Mouse (Mus musculus): ENCODE data around the gene Rnf8. TPM values are rescaled to one million over a fixed set of nuclear protein-coding genes. Genes with fewer than 3 reads are reported as not detected.

Gene Rnf8
- polyA plus RNA-seq, 1 experiment from 2014 or later, result 85.2 TPM

- no peaks in the 10 kb centered on the region for H3K27me3 ChIP-seq
- H3K9ac ChIP-seq, result no peak overlapping the region
- H3K36me3 ChIP-seq, result peaks cover 78% of the 10 kb centered on the region
- no peak overlapping the region for H3K27ac ChIP-seq (replicated peaks)
- H3K9me3 ChIP-seq, result no peaks in the 10 kb centered on the region
- H3K4me3 ChIP-seq, result no peak overlapping the region
- 84% methylated on average over 5 of the region's 5 CpGs for WGBS
- H3K4me2 ChIP-seq, result no peak overlapping the region
- ATAC-seq (ENCODE audit: low FRiP score, low read depth), result no peak
- H3K4me1 ChIP-seq (replicated peaks), result no peaks in the 10 kb centered on the region
Measured at GRCm38 (mm10) chr17:29628946-29629345, 14.4 kb downstream of the Rnf8 start.

DNA sequence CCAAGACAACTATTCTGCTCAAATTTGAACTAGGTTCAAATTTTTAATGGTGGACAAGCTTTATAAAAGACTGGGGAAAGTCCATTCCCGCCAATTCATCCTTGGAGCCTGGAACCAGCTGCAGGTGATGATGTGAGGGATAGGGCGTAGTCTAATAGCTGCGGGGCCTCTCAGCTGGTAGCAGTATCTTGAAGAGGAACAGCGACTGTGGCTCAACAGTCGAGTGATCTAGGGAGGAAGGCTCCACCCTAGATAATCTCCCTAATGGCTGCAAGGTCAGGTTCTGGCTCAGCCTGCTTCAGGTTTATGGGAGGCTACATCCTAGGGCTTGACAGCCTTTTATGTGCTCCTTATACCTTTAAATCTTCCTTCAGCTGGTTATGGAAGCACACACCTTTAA, 15.0 kb downstream of the Rnf8 start:
- ATAC-seq (ENCODE audit: low FRiP score, low read depth), result no peak
- no peak overlapping the region for H3K4me3 ChIP-seq
- H3K36me3 ChIP-seq, result peaks cover 81% of the 10 kb centered on the region
- H3K4me2 ChIP-seq, result no peak overlapping the region
- no peaks in the 10 kb centered on the region for H3K9me3 ChIP-seq
- WGBS, result 94% methylated on average over 5 of the region's 5 CpGs
- H3K27ac ChIP-seq (replicated peaks), result no peak overlapping the region
- no peaks in the 10 kb centered on the region for H3K4me1 ChIP-seq (replicated peaks)
- H3K9ac ChIP-seq, result no peak overlapping the region
- H3K27me3 ChIP-seq, result no peaks in the 10 kb centered on the region

DNA sequence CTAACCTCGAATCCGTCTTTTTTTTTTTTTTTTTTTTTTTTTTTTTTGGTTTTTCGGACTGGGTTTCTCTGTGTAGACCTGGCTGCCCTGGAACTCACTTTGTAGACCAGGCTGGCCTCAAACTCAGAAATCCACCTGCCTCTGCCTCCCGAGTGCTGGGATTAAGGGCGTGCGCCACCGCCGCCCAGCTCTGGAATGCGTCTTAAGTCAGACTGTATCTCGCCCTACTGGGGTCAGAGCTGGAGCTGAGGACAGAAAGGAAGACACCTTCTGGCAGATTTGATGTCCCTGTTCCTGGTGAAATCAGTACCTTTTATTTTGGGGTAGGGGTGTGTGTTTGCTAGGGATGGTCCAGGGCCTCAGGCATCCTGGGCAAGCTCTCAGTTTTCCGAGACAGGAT, 17.7 kb downstream of the Rnf8 start:
- H3K9me3 ChIP-seq, result no peaks in the 10 kb centered on the region
- no peak overlapping the region for H3K9ac ChIP-seq
- H3K4me3 ChIP-seq, result no peak overlapping the region
- no peak overlapping the region for H3K4me2 ChIP-seq
- 96% methylated on average over 11 of the region's 11 CpGs for WGBS
- no peak overlapping the region for H3K27ac ChIP-seq (replicated peaks)
- no peaks in the 10 kb centered on the region for H3K4me1 ChIP-seq (replicated peaks)
- H3K27me3 ChIP-seq, result no peaks in the 10 kb centered on the region
- ATAC-seq (ENCODE audit: low FRiP score, low read depth), result no peak
- H3K36me3 ChIP-seq, result peaks cover 82% of the 10 kb centered on the region

GRCm38 (mm10) chr17:29635492-29635891, 20.9 kb downstream of the Rnf8 start:
- Histone ChIP-seq H3K4me3 (no peak overlapping the region), H3K36me3 (peaks cover 73% of the 10 kb centered on the region), H3K9ac (no peak overlapping the region), H3K9me3 (no peaks in the 10 kb centered on the region), H3K4me2 (no peak overlapping the region), H3K27ac (replicated peaks) (no peak overlapping the region), H3K27me3 (no peaks in the 10 kb centered on the region), H3K4me1 (replicated peaks) (no peaks in the 10 kb centered on the region)
- WGBS, result 91% methylated on average over 8 of the region's 8 CpGs
- no peak for ATAC-seq (ENCODE audit: low FRiP score, low read depth)

DNA sequence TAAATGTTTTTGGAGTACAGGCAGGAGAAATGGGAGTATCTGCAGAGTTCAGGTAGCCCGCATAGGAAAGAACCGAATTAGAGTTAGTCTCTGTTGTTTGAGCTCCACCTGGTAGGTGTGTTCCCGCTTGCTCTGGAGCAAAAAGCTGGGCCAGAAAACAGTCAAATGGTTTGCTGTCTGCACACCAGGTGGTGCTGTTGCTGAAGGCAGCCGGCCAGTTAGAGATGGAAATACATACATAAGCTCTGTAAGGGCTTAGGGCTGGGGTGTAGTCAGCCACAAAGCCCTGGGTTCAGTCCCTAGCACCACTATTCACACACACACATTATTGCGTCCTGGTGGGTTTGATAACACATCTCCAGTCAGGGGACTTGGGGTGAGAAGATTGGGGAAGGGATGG, 21.5 kb downstream of the Rnf8 start:
- no peak overlapping the region for H3K27ac ChIP-seq (replicated peaks)
- H3K4me2 ChIP-seq, result no peak overlapping the region
- H3K27me3 ChIP-seq, result no peaks in the 10 kb centered on the region
- H3K4me3 ChIP-seq, result no peak overlapping the region
- no peak overlapping the region for H3K9ac ChIP-seq
- peaks cover 73% of the 10 kb centered on the region for H3K36me3 ChIP-seq
- no peak for ATAC-seq (ENCODE audit: low FRiP score, low read depth)
- no peaks in the 10 kb centered on the region for H3K4me1 ChIP-seq (replicated peaks)
- 73% methylated on average over 5 of the region's 5 CpGs for WGBS
- H3K9me3 ChIP-seq, result no peaks in the 10 kb centered on the region

DNA sequence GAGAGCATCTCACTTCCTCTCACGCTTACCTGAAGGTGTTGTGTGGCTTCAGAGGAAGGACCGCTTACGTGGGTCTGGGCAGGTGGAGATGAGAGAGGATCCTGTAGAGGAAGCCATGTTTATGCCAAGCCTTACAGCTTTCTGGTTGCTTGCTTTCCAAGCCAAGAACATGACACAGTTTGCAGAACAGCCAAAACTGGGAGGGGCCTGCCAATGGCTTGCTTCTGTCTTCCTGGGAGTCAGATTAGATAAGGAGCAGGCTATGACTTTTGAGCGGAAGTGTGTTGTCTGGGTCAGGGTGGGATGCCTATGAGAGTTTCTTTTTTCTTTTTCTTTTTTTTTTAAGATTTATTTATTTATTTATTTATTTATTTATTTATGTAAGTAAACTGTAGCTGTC, 22.8 kb downstream of the Rnf8 start:
- no peak overlapping the region for H3K4me3 ChIP-seq
- H3K27me3 ChIP-seq, result no peaks in the 10 kb centered on the region
- no peak overlapping the region for H3K9ac ChIP-seq
- no peaks in the 10 kb centered on the region for H3K9me3 ChIP-seq
- 94% methylated on average over 4 of the region's 4 CpGs for WGBS
- no peaks in the 10 kb centered on the region for H3K4me1 ChIP-seq (replicated peaks)
- H3K4me2 ChIP-seq, result no peak overlapping the region
- no peak overlapping the region for H3K27ac ChIP-seq (replicated peaks)
- peaks cover 72% of the 10 kb centered on the region for H3K36me3 ChIP-seq
- ATAC-seq (ENCODE audit: low FRiP score, low read depth), result no peak

GRCm38 (mm10) chr17:29637895-29638294, 23.3 kb downstream of the Rnf8 start:
- 88% methylated on average over 8 of the region's 8 CpGs for WGBS
- ATAC-seq (ENCODE audit: low FRiP score, low read depth), result no peak
- H3K9ac ChIP-seq, result no peak overlapping the region
- no peak overlapping the region for H3K27ac ChIP-seq (replicated peaks)
- H3K36me3 ChIP-seq, result peaks cover 75% of the 10 kb centered on the region
- no peak overlapping the region for H3K4me2 ChIP-seq
- H3K9me3 ChIP-seq, result no peaks in the 10 kb centered on the region
- H3K4me3 ChIP-seq, result no peak overlapping the region
- no peaks in the 10 kb centered on the region for H3K27me3 ChIP-seq
- H3K4me1 ChIP-seq (replicated peaks), result no peaks in the 10 kb centered on the region

DNA sequence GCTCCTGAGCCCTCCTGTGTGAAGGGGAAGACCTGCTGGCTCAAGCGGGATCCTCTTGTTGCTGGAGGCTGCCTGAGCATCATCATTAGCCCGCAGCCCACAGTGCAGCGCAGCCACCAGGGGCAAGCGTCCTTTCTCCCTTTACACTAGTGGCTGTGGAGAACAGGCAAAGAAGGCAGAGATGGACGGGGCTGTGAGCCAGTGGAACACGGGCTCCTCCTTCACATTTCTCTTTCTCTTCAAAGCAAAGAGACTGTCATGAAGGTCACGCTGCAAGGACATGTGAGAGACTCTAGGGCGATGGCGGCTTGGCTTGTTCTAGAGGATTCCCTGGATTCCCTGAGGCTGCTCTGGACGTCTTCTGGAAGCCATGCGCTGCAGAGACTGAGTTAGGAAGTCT, 26.4 kb downstream of the Rnf8 start:
- Histone ChIP-seq H3K27me3 (no peaks in the 10 kb centered on the region), H3K4me2 (no peak overlapping the region), H3K36me3 (peaks cover 49% of the 10 kb centered on the region), H3K4me1 (replicated peaks) (no peaks in the 10 kb centered on the region), H3K27ac (replicated peaks) (no peak overlapping the region), H3K9me3 (no peaks in the 10 kb centered on the region), H3K4me3 (no peak overlapping the region), H3K9ac (no peak overlapping the region)
- ATAC-seq (ENCODE audit: low FRiP score, low read depth), result no peak
- WGBS, result 95% methylated on average over 11 of the region's 11 CpGs

GRCm38 (mm10) chr17:29642219-29642618, 27.6 kb downstream of the Rnf8 start:
- no peak overlapping the region for H3K4me2 ChIP-seq
- H3K9me3 ChIP-seq, result no peaks in the 10 kb centered on the region
- no peak overlapping the region for H3K27ac ChIP-seq (replicated peaks)
- H3K4me3 ChIP-seq, result no peak overlapping the region
- H3K9ac ChIP-seq, result no peak overlapping the region
- no peaks in the 10 kb centered on the region for H3K4me1 ChIP-seq (replicated peaks)
- WGBS, result 66% methylated on average over 3 of the region's 3 CpGs
- H3K27me3 ChIP-seq, result no peaks in the 10 kb centered on the region
- no peak for ATAC-seq (ENCODE audit: low FRiP score, low read depth)
- peaks cover 41% of the 10 kb centered on the region for H3K36me3 ChIP-seq

- H3K4me3 ChIP-seq, result no peak overlapping the region
- H3K36me3 ChIP-seq, result 0 out of 2 replicates have a peak, but pooled peaks cover under 1% of the 10 kb centered on the region
- H3K27me3 ChIP-seq, result no peaks in the 10 kb centered on the region
- H3K4me2 ChIP-seq, result no peak overlapping the region
- H3K9ac ChIP-seq, result no peak overlapping the region
- H3K27ac ChIP-seq (replicated peaks), result no peak overlapping the region
- ATAC-seq (ENCODE audit: low FRiP score, low read depth), result no peak
- peaks cover 11% of the 10 kb centered on the region for H3K4me1 ChIP-seq (replicated peaks)
- 83% methylated on average over 2 of the region's 2 CpGs for WGBS
- H3K9me3 ChIP-seq, result no peaks in the 10 kb centered on the region
Measured at GRCm38 (mm10) chr17:29658249-29658648, 43.7 kb downstream of the Rnf8 start.

- peak within 1 kb of the TSS; percentile 98 for H3K9ac ChIP-seq
- H3K4me1 ChIP-seq (replicated peaks), result peaks cover 11% of the 10 kb centered on the region
- H3K27me3 ChIP-seq, result no peaks in the 10 kb centered on the region
- peak within 1 kb of the TSS; percentile 90 for H3K4me2 ChIP-seq
- peaks cover 15% of the 10 kb centered on the region for H3K36me3 ChIP-seq
- WGBS, result under 1% methylated on average over 39 of the region's 41 CpGs
- peak within 1 kb of the TSS; percentile 89 for H3K4me3 ChIP-seq
- H3K9me3 ChIP-seq, result no peaks in the 10 kb centered on the region
- peak within 1 kb of the TSS; percentile 93 for H3K27ac ChIP-seq (replicated peaks)
- ATAC-seq (ENCODE audit: low FRiP score, low read depth), result peak; percentile 96
Measured at GRCm38 (mm10) chr17:29660076-29660761, 45.6 kb downstream of the Rnf8 start, which contains the start of gene Cmtr1. Gene Cmtr1, plus strand, starts transcription at chr17:29660595.

DNA sequence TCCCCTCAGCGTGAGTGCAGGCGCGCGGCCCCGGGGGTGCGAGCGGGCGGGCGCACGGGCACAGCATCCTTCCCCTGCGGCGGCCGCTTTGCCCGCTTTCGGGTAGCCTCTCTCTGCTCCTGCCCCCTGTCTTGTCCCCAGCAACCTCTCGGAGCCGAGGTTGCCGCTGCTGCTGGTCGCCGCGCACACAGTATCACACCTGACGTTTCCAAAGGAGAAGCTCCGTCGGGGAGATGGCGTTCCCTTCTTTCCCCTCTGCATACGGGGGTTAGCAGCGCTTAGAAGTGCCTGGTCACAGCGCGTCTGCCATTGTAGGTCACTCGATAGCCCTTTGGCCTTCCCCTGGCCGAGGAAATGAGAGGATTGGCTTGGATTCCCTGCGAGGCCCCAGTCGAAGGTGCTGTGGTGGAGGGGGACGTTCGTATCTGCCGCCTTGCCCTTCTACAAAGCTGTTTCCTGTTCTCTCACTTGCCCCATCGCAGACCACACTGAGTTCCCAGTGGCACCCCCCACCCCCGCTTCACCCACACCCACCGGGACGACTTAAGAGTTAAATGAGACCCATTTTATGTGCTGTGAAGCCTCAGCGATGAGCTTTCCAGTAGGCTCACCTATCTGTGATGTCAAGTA, 46.3 kb downstream of the Rnf8 start:
- Histone ChIP-seq H3K9me3 (no peaks in the 10 kb centered on the region), H3K4me1 (replicated peaks) (peaks cover 11% of the 10 kb centered on the region), H3K27me3 (no peaks in the 10 kb centered on the region), H3K36me3 (peaks cover 15% of the 10 kb centered on the region), H3K9ac (peak overlapping the region; percentile 98), H3K4me3 (peak overlapping the region; percentile 89), H3K27ac (replicated peaks) (peak overlapping the region; percentile 93), H3K4me2 (peak overlapping the region; percentile 90)
- peak; percentile 84; the same call in 1 of the 2 replicates for ATAC-seq (ENCODE audit: low FRiP score, low read depth)
- under 1% methylated on average over 41 of the region's 41 CpGs for WGBS

All from hindbrain, embryonic 15.5 days (tissue).